Mouse (Mus musculus): ENCODE measurements around the gene Swap70.

The Swap70 gene

DNA sequence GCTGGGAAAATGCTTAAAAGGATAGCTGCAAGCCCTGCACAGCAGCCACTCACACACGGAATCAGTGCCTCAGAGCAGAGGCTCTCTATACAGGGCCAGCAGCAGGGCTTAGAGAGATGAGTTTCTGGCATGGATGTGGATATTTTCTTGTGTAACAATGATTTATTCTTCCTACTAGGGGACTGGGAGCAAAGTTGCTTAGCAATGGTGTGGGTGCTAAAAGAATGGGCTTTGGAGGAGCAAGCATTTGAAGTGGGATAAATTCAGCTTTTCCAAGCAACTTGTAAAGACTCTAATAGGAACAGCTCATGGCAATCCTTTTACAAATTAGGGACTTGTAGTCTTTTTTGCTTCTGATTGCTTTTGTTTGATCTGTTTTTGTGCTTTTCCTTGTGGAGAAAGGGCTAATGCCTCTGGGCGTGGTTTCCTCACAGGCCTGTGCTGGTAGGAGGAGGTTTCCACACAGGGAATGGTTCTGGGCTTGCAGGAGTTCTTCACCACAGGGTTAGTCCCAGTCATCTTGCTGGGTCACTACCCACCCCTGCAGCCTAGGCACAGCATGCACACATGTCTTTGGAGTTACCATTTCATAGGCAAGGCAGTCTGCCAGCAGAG, 16.4 kb downstream of the Swap70 start:
- DNase-seq, result peak in 1 of 2 experiments; percentile 35

- DNase-seq, result no peak
Observed at GRCm38 (mm10) chr7:110239590-110239989, 18.1 kb downstream of the Swap70 start.

- DNase-seq, result no peak
Observed at GRCm38 (mm10) chr7:110241472-110242289, 20.2 kb downstream of the Swap70 start.

GRCm38 (mm10) chr7:110242290-110242581, 20.7 kb downstream of the Swap70 start:
- no peak for DNase-seq

DNA sequence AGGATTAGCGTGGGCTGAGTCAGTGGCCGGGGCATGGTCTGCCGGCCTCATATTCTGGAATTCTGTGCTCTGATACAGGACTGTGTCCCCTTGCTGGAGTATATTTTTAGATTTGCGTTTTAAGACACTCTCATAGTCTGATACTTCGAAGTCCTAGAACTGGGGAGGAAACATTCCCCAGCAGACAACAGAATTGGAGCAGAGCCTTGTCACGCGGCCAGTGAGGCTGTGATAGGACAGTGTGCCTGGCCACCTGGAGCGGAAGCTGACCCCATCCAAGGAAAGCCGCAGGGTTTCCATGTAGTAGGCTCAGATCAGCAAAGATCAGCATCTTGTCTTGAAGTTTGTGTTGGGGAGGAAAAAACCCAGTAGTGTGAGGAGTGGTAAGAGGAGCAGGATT, 23.6 kb downstream of the Swap70 start:
- no peak for DNase-seq

DNA sequence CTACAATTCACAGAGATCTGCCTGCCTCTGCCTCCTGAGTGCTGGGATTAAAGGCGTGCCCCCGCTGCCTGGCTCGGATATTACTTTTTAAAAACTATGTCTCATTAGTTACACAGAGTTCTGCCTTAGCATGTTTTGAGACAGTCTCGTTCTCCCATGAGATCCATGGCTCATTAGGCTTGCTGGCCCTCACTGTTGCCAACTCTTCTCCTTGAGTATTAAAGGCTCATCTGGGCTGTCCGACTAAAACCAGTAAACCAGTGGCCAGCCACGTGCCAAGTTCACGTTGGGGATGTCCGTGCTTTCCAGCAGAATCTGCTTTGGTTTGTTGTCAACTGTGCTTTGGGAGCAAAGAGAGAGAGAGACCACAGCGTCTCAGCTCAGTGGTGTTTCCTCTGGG, 25.0 kb downstream of the Swap70 start:
- no peak for DNase-seq

DNA sequence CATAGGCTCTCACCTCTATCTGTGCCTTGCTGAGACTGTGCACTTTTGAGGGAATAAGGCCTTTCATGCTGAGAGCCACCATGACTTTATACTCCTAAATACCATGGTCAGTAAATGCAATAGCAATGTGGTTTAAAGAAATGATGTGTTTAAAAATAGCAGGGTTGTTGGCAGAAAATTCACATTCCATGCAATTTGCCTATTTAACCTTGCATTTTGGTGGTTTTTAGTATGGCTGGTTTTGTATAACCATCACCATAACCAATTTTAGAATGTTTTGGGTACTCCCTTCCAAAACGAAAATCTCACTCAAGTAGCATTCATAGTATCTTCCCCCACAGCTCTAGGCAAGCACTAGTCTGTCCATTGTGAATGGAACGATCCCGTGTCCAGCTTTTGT, 26.3 kb downstream of the Swap70 start:
- DNase-seq, result no peak

GRCm38 (mm10) chr7:110248677-110249076, 27.2 kb downstream of the Swap70 start:
- no peak for DNase-seq

DNA sequence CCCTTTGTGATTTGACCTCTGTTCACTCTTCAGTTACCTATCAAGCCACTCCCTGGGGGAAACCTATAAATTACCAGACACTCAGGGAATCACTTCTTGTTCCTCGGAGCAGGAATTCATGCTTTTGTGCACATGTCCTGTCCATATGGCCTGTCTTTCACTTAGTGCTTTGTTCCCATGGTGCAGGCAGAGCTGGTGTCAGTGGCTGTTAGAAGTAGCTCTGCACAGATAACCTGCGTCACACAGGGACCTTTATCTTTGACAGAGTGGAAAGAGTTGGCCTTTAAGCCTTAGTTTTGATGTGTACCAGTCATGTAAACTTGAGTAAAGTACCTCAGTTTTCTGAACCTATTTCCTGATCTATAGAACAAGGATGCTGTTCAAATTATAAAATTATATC, 32.4 kb downstream of the Swap70 start:
- DNase-seq, result no peak

DNA sequence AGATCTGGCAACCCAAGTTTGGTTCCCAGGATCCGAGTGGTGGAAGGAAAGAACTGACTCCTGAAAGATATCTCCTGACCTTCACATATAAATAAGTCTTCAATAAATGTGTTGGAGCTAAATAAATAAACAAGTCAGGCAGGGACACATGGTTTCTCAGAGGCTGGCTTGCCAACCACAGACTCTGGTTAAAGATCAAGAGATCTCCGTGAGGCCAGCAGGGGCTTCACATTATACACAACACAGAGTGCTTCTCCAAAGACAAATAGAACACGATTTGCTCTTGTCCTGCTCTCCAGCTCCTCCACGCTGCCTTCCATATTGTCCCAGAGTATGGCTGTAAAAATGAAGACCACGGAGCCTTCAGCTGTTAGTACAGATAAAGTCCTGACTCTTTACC, 32.9 kb downstream of the Swap70 start:
- DNase-seq, result no peak

DNA sequence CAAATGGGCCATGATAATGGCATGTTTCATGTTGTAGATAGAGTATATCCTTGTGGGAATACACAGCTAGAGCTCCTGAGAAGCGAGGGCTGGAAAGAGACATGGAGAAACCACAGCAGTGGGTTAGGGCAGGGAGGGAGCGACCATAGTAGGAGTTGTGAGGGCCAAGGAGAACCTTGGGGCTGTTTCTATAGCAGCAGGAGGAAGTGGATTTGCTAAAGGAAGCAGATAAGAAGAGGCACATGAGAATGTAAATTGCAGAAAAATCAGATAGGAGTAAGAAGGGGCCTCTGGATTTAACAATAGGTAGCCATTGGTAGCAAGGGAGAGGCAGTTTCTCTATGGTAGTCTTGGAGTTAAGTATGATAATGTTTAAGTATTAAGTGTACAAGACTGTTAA, 35.5 kb downstream of the Swap70 start:
- no peak for DNase-seq

- peak in 1 of 2 experiments; percentile 27 for DNase-seq
Observed at GRCm38 (mm10) chr7:110258196-110258950, 36.9 kb downstream of the Swap70 start.

DNA sequence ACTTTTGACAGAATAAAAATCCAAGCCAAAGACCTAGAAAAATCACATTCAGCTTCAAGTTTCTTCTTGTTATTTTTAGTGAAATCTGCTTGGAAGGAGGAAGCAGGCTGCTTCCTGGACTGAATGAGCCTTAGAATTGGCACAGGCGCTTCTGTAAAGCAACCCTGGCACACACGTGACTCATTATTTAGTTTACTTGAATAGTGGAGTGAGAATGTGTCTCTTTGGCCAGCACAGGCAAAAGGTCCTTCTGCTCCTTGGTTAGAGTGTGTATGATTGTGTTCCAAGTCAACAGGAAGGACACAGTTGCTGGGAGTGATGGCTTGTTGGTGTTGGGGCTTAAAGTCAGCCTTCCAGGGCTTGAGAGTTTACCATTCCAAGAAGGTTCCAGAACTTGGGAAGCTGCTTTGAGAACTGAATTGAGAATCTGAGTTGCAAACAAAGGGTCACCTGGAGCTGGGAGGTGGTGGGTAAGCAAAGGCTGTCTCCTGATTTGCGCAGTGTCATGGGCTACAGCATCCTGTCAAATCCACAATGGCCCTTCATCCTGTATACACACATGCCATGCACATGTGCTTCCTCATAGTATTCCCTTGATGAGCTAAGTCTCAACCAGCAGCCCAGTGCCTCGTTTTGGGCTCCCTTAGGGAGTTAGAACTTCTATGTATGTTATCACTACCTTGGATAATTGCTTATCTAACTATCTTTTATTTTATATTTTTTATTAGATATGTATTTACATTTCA, 38.6 kb downstream of the Swap70 start:
- DNase-seq, result peak in 1 of 2 experiments; percentile 44

GRCm38 (mm10) chr7:110261807-110262206, 40.3 kb downstream of the Swap70 start:
- no peak for DNase-seq

DNA sequence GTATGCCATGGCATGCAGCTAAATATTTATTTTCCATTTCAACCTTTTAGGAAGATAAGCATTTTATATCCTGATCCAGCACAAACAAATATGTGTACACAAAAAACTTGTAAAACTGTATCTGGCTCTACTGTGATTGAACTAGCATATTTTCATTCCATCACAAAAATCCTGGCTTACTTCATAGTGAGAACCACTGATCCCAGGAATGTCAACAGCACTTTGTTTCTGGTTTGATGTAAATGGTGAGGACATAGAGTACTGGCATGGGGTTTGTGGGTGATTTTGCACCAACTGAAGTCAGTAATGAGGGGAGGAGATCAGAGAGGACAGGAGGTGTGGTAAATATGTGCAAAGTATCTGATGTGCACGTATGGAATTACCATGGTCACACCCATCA, 41.1 kb downstream of the Swap70 start:
- DNase-seq, result no peak

- no peak for DNase-seq
Observed at GRCm38 (mm10) chr7:110263474-110263873, 42.0 kb downstream of the Swap70 start.

- DNase-seq, result peak; percentile 94 to 95
Observed at GRCm38 (mm10) chr7:110265796-110266195, 44.3 kb downstream of the Swap70 start.

GRCm38 (mm10) chr7:110267014-110267413, 45.5 kb downstream of the Swap70 start:
- DNase-seq, result no peak

- no peak for DNase-seq
Observed at GRCm38 (mm10) chr7:110267994-110268393, 46.5 kb downstream of the Swap70 start.

GRCm38 (mm10) chr7:110268511-110268910, 47.0 kb downstream of the Swap70 start:
- DNase-seq, result no peak

DNA sequence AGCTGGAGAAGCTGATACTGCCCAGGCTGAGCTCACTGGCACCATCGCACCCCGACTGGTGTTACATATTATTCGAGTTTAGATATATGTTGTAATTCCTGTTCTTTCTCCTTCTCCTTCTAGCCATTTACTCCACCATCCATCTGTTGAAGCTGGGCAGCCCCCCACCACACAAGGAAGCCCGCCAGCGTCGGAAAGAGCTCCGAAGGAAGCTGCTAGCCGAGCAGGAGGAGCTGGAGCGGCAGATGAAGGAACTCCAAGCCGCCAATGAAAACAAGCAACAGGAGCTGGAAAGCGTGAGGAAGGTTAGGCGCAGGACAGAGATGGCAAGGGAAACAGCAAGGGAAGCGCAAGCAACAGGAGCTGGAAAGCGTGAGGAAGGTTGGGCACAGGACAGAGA, 48.3 kb downstream of the Swap70 start:
- no peak for DNase-seq

- DNase-seq, result no peak
Observed at GRCm38 (mm10) chr7:110270455-110270854, 48.9 kb downstream of the Swap70 start.

DNA sequence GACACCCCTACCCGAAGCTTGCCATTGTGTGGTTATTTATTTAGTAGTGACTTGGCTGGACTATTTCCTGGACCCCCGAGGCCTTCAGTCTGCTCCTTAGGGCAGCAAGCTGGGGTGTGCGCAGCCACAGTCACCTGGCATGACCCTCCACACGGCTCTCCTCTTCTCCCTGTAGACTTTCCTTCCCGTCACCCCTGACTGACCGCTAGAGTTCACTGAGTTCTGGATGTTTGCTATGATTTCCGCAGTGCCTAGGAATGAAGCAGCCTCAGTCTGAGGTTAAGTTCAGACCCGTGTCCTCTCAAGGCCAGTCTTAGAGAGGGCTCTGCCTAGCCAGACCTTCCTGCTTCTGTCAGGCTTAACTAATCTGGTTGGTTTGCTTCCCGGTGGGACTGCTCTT, 50.3 kb downstream of the Swap70 start:
- peak; percentile 48 to 67 for DNase-seq

Data from kidney, postnatal 4 days (tissue).